Comparison of ENCODE assay signal across 8 mouse cellular contexts in genomic region chr4:141766316-141766667, GRCm38 (mm10). TPM values are rescaled to one million over a fixed set of nuclear protein-coding genes. Genes with fewer than 3 reads are reported as not detected.
A peak's percentile ranks its signal among the peaks of the same experiment; 100 is the strongest.
DNase-seq lines count a peak whose midpoint lies in the region; ATAC-seq and TF ChIP-seq lines count a peak whose summit lies in the region.

No protein-coding gene starts in this region.

- H3K4me3 ChIP-seq in gastrocnemius, adult 2 months = no peak overlapping the region
- H3K4me3 ChIP-seq in limb, embryonic 14.5 days (replicated peaks; ENCODE audit: low read length) = no peak overlapping the region

- peaks cover 85% of the 10 kb centered on the region for H3K36me3 ChIP-seq in limb, embryonic 14.5 days (ENCODE audit: control insufficient read depth, insufficient read depth, low read length)

- no peak for TF ChIP-seq POLR2A in limb, embryonic 14.5 days (IDR thresholded peaks at IDR 0.05; ENCODE audit: borderline replicate concordance, extremely low read depth, insufficient read depth, insufficient read length)

- no peak overlapping the region for H3K9ac ChIP-seq in limb, embryonic 14.5 days (ENCODE audit: low read depth, low read length, severe bottlenecking)

- no peak for TF ChIP-seq CTCF in gastrocnemius, adult 2 months (IDR thresholded peaks at IDR 0.05)

- ATAC-seq in limb, embryonic 14.5 days (ENCODE audit: low FRiP score, low read depth) = peak; percentile 44; the same call in 1 of the 2 replicates

- no peak overlapping the region for H3K4me2 ChIP-seq in limb, embryonic 14.5 days (replicated peaks; ENCODE audit: low read depth, low read length, severe bottlenecking)

- intact Hi-C loops in gastrocnemius, adult 2 months (cut with DNase I) = no loop called here
- intact Hi-C loops in gastrocnemius, postnatal 14 days (cut with DNase I; ENCODE audit: low total_unique reads) = no loop called here

- no peaks in the 10 kb centered on the region for H3K27me3 ChIP-seq in limb, embryonic 14.5 days (ENCODE audit: control insufficient read depth, insufficient read depth, low read length)

- no peaks in the 10 kb centered on the region for H3K9me3 ChIP-seq in limb, embryonic 14.5 days (ENCODE audit: control insufficient read depth, low read length)

- peak overlapping the region; percentile 70 for H3K27ac ChIP-seq in gastrocnemius, adult 2 months
- peak overlapping the region; percentile 80 for H3K27ac ChIP-seq in limb, embryonic 14.5 days (replicated peaks; ENCODE audit: low read depth, low read length)

- 73% methylated on average over 8 of the region's 8 CpGs for WGBS in limb, embryonic 14.5 days

- no peak for DNase-seq in gastrocnemius, adult 2 months
- no peak for DNase-seq in gastrocnemius, postnatal 14 days
- DNase-seq in spleen, adult 12 weeks (ENCODE audit: low spot score) = peak; percentile 14
- no peak for DNase-seq in spleen, postnatal 4 days (ENCODE audit: low spot score in 2 of 2)
- DNase-seq in limb, embryonic 14.5 days (ENCODE audit: low spot score) = no peak
- peak; percentile 60 to 66 for DNase-seq in spleen, postnatal 36 days (ENCODE audit: low spot score in 2 of 2)
- no peak for DNase-seq in ovary, postnatal 10 days (ENCODE audit: low spot score)
- DNase-seq in adrenal gland, adult 8-10 months = no peak

- H3K4me1 ChIP-seq in limb, embryonic 14.5 days (ENCODE audit: control insufficient read depth, insufficient read depth, low read length) = peaks cover 21% of the 10 kb centered on the region

RNA-seq across cellular contexts. Expression of gene Agmat, which starts 19.8 kb away (rescaled TPM):
- not detected for total RNA-seq in gastrocnemius, adult 2 months (2021)
- total RNA-seq in gastrocnemius, postnatal 14 days (2021) = under 1 TPM in 1 of 2 experiments, not detected in 1; 0.82 TPM
- polyA plus RNA-seq in limb, embryonic 14.5 days (2012; rRNA removed) = 0.21 TPM in 1 of 2 replicates, not detected in the other
- polyA plus RNA-seq in limb, embryonic 14.5 days (2014; fragmentation: Nextera tagmentation; extraction: Ambion mirVana) = not detected in 2 replicates
- total RNA-seq in adrenal gland, adult 8-10 months (2022) = 10 to 100 TPM in 3 of 4 experiments, 1 to 10 TPM in 1; 9.4 to 59.0 (median 32.8) TPM

RNA-seq across cellular contexts. Expression of gene Dnajc16, which starts 24.4 kb away (rescaled TPM):
- total RNA-seq in gastrocnemius, adult 2 months (2021) = 10 to 100 TPM; 12.6 to 12.9 TPM
- total RNA-seq in gastrocnemius, postnatal 14 days (2021) = 1 to 10 TPM; 8.6 to 9.4 TPM
- 11.9 and 12.4 TPM in 2 replicates for polyA plus RNA-seq in limb, embryonic 14.5 days (2012; rRNA removed)
- 2.8 and 3.2 TPM in 2 replicates for polyA plus RNA-seq in limb, embryonic 14.5 days (2014; fragmentation: Nextera tagmentation; extraction: Ambion mirVana)
- total RNA-seq in adrenal gland, adult 8-10 months (2022) = 10 to 100 TPM; 28.1 to 36.3 (median 32.7) TPM

RNA-seq across cellular contexts. Expression of gene Casp9, which starts 27.1 kb away (rescaled TPM):
- 1 to 10 TPM; 2.2 to 2.5 TPM for total RNA-seq in gastrocnemius, adult 2 months (2021)
- 1 to 10 TPM; 3.7 to 4.8 TPM for total RNA-seq in gastrocnemius, postnatal 14 days (2021)
- polyA plus RNA-seq in limb, embryonic 14.5 days (2012; rRNA removed) = 20.4 and 24.8 TPM in 2 replicates
- 11.2 and 13.8 TPM in 2 replicates for polyA plus RNA-seq in limb, embryonic 14.5 days (2014; fragmentation: Nextera tagmentation; extraction: Ambion mirVana)
- 10 to 100 TPM; 21.4 to 29.4 (median 26.5) TPM for total RNA-seq in adrenal gland, adult 8-10 months (2022)

RNA-seq across cellular contexts. Expression of gene Ddi2, which starts 43.1 kb away (rescaled TPM):
- total RNA-seq in gastrocnemius, adult 2 months (2021) = 10 to 100 TPM; 37.8 to 46.5 TPM
- 10 to 100 TPM; 35.0 to 37.6 TPM for total RNA-seq in gastrocnemius, postnatal 14 days (2021)
- 21.9 and 22.1 TPM in 2 replicates for polyA plus RNA-seq in limb, embryonic 14.5 days (2012; rRNA removed)
- polyA plus RNA-seq in limb, embryonic 14.5 days (2014; fragmentation: Nextera tagmentation; extraction: Ambion mirVana) = 18.5 and 20.0 TPM in 2 replicates
- total RNA-seq in adrenal gland, adult 8-10 months (2022) = 10 to 100 TPM; 49.4 to 67.9 (median 54.0) TPM

RNA-seq across cellular contexts. Expression of gene Cela2a, which starts 59.7 kb away (rescaled TPM):
- total RNA-seq in gastrocnemius, adult 2 months (2021) = not detected
- total RNA-seq in gastrocnemius, postnatal 14 days (2021) = not detected
- polyA plus RNA-seq in limb, embryonic 14.5 days (2012; rRNA removed) = 0.19 and 0.47 TPM in 2 replicates
- not detected in 2 replicates for polyA plus RNA-seq in limb, embryonic 14.5 days (2014; fragmentation: Nextera tagmentation; extraction: Ambion mirVana)
- total RNA-seq in adrenal gland, adult 8-10 months (2022) = not detected

Comparison
In these comparisons a context has a peak if more than half of its experiments do, and no peak if none do; other contexts are left out.
1. DNase-seq: peak in spleen, adult 12 weeks (single experiment) and spleen, postnatal 36 days (2 of 2); none in gastrocnemius, adult 2 months (single experiment), gastrocnemius, postnatal 14 days (single experiment), spleen, postnatal 4 days (0 of 2), limb, embryonic 14.5 days (single experiment), ovary, postnatal 10 days (single experiment) and adrenal gland, adult 8-10 months (single experiment).
2. RNA of gene Agmat, which starts 19.8 kb away (total RNA-seq): 9.4 to 59.0 TPM in adrenal gland, adult 8-10 months; 0.82 TPM in gastrocnemius, postnatal 14 days and not detected in gastrocnemius, adult 2 months; every median in the first group is over 4 times any median in the second.